Mouse (Mus musculus): ENCODE data around the gene Kdm4b. TPM values are rescaled to one million over a fixed set of nuclear protein-coding genes. Genes with fewer than 3 reads are reported as not detected.

The Kdm4b gene
- total RNA-seq, 1 experiment from 2014 or later: 17.0 TPM

DNA sequence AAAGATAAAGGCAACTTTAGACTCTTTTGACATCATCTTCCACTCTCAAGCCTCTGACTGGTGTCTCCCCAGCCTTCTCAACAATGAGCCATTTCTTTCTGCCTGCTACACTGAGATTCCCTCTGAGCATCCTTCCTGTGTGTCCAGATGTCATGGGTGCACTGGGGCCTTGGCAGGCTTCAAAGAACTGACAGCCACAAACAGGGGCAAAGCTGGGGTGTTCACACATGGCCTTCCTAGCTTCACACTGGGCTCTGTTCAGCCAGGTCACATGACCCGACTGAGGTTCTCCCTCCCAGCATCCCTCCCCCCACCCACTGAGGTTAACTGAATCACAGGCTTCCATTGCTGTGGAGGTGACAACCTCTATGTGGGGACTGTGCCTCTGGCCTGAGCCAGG, 29.7 kb upstream of the Kdm4b start:
- no peak for ATAC-seq (replicated peaks; ENCODE audit: low read depth, poor library complexity, severe bottlenecking)

DNA sequence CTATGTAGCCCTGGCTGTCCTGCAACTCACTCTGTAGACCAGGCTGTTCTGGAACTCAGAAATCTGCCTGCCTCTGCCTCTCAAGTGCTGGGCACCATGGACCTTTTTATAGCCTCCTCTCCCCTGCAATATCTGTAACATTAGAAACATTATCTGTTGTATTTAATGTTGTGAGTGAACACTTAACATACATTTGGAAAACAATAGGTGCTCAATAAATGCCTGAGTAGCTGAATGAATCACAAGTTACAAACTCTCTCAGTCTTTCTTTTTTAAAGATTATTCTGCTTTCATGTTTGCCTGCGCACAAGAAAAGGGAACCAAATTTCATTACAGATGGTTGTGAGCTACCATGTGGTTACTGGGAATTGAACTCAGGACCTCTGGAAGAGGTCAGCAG, 27.6 kb upstream of the Kdm4b start:
- no peak for ATAC-seq (replicated peaks; ENCODE audit: low read depth, poor library complexity, severe bottlenecking)

DNA sequence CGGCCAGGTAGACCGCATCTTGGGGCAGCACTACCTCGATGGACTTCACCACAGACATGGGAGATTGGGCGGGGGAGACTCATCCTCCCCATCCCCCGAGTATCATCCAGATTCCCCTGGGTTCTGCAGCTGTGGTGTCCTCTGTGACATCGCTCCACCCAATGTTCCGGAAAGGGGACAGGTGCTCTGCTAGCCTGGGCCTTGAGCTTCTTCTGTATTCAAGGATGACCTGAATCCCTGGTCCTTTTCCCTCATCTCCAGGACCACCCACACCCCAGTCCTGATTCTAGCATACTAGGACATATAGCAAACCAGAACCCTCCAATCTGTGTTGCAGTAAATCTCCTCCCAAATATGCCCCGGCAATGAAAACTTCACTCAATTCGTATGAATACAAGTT, 25.7 kb upstream of the Kdm4b start, which contains the start of gene Arrdc5:
Arrdc5 (minus strand) TSS at position 101 of the 400 bp plus-strand sequence.
- no peak for ATAC-seq (replicated peaks; ENCODE audit: low read depth, poor library complexity, severe bottlenecking)

DNA sequence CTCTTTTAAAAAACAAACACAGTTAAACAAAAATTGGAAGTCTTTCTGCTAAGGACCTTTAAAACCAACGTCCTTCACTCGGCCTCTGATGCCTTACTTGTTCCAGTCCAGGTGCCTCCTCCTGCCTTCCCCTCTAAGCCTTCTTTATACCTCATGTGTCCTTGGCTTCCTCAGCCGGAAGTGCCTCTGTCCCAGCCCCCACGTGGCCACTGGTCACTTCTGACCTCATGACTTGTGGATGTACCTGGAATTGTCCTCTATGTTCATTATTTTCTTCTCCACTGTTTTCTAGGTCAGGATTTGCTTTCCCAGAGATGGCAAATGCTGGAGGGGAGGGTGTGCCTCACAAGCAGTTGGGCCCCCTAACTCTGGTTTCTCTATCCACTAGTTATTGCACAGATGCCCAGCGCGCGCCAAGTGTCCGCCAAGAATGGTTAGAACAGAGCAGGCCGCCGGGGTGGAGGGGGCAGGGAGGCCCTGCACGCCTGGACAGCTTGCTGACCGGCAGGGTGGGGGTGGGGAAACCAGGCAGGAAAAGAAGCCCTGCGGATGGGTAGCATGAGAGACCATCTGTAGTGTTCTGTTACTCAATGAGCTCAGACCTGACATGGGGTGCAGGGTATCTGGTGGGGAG, 23.4 kb upstream of the Kdm4b start:
- peak; percentile 3 for ATAC-seq (replicated peaks; ENCODE audit: low read depth, poor library complexity, severe bottlenecking)

DNA sequence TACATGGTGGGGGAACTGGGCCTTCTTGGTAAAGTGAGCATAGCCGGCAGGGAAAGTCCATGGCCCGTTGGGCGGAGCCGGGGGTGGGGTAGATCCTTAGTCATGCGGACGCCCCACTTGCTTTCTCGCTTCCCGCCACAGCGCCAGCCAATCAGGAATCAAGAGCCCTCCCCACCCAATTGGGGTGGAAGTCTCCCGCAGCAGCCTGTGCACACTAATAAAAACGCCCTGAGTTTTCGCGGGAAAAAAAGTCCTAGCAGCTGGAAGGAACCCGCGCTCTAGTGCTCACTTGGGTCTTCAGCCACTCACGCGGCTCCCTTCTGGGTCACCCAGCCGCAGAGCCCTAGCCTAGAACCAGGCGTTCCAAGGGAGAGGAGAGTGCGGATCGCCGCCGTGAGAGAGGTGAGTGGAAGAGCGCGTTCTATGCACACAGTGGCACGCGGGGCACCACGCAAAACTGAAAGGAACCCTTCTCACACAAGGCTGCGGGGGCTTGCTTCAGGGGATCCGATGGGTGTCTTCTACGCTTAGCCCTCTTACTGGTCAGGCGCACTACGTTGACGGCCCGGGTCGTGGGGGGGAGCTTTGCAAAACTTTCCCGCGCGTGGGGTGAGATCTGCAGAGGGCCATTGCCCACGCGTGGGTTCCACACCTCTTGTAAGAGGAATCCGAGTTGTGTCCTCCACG, 22.6 kb upstream of the Kdm4b start, which contains the start of gene Uhrf1:
Uhrf1 (plus strand) TSS at position 162 of the 687 bp plus-strand sequence.
- ATAC-seq (replicated peaks; ENCODE audit: low read depth, poor library complexity, severe bottlenecking): peak; percentile 82

DNA sequence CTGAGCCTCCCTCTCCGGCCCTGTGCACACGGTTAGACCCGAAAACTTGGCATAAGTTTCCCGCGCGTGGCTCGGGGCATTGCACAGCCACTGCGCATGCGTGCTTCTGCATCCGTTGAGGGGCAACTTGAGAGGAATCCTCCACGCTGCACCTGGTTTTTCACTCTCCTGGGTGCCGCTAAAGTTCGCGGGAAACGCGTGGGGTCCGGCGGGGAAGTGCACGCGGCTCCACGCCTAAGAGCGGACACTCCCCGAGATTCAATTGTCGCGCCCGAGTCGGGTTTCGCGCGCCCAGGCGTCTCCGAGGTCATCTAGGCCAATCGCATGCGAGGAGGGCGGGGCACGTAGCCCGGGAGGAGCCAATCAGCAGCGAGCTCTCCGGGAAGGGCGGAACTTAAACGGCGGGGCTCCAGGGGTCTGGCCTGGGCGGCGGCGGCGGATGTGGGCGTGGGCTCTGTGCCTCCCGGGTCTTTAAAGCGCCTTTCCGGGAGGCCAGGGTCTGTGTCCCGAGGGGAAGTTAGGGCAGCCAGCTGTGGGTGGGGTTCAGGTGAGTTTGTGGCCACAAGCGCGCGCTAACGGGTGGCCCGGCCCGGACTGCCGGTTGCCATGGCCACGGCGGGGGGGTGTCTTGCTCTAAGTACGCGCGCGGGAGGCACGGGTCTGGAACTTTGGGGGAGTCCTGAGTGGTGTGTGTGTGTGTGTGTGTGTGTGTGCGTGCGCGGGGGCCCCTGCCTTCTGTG, 21.8 kb upstream of the Kdm4b start:
- peak; percentile 86 for ATAC-seq (replicated peaks; ENCODE audit: low read depth, poor library complexity, severe bottlenecking)

DNA sequence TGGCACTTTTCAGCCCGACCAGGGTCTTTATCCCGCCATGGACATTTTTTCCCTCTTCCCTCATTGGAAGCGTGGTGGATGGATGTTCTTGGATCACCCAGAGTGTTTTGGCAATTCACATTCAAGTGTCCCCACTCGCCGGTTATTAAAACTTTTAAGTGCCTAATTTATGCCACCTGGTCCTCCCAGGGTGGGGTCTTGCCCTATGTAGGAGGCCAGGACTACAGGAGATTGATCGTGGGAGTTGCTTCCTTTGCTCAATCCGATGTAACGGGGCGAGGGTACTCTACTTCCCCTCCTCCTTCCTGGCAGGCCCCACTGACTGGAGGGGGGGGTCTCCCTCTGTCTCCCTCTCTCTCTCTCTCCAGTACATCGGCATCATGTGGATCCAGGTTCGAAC, 21.1 kb upstream of the Kdm4b start:
- no peak for ATAC-seq (replicated peaks; ENCODE audit: low read depth, poor library complexity, severe bottlenecking)

DNA sequence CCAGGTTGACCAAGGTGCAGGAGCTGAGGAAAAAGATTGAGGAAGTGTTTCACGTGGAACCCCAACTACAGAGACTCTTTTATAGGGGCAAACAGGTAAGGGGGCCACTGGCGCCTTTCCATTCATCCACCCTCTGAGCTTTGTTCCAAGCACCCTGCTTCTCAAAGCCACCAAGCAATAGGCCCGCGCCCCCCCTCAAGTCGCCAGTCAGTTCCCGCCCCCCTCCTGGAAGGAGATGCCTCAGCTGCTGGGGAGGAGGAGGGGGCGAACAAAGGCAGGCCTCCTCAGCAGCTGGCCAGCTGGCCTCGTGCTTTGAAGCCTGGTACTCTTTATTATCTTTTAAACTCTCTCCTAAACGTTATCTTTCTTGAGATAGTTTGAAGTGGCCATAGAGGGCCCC, 20.7 kb upstream of the Kdm4b start:
- ATAC-seq (replicated peaks; ENCODE audit: low read depth, poor library complexity, severe bottlenecking): no peak

DNA sequence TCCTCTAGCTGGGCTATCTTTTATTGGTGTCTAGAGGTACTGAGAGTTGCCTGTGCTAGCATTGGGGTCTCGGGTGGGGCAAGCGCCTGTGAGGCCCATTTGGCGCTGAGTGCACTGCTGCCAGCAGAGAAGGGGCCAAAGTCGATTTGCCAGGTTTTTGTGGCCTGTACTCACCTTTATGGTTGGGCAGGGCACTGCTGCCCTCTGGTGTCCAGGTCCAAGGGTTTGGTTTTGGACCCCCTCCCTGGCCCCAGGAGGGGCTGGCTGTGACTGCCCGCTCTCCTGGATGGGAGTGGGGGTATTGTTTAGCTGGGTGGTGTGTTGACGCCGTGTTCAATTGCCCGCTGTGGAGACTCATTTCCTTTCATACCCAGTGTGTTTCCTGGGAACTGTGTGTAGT, 20.0 kb upstream of the Kdm4b start:
- ATAC-seq (replicated peaks; ENCODE audit: low read depth, poor library complexity, severe bottlenecking): no peak

DNA sequence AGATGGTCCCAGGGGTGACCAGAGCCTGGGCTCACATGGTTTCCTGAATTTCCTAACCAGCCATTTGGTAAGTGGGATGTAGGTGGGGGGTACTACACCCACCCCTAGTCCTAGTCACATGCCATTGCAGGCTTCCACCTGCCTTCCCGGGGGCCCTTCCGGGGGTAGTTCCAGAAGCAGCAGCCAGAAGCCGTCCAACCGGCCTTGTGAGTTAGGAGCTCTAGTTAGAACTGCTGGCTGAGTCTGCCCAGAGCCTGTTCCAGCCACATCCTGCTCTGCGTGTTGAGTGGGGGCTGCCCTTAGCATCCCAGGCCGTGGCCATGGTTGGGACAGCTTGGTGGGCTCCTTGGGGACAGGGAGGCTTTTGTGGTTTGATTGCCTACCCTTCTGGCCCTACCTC, 17.8 kb upstream of the Kdm4b start:
- ATAC-seq (replicated peaks; ENCODE audit: low read depth, poor library complexity, severe bottlenecking): no peak

DNA sequence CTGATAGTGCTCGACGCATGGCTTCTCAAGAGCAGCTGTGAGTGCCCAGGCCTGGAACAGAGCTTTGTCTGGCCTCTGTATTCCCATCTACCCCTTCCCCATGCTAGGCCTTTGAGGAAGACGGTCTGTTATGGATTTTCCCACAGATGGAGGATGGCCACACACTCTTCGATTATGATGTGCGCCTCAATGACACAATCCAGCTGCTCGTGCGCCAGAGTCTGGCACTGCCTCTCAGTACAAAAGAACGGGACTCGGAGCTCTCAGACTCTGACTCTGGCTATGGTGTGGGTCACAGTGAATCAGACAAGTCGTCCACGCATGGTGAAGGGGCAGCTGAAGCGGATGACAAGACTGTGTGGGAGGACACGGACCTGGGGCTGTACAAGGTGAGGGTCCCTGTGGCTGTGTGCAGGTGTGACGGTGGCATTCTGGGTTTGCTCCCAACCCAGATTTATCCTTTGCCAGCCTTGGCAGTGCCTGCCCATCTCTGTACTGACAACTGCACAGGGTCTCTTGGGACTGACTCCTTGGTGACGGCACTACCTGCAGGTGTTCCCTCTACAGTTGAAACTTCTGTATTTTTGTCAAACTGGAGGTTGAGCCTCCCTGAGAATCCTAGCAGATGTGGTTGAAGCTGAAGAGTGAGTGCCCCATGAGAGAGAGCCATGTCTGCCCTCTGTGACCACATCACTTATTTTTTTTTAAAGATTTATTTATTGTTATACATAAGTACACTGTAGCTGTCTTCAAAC, 16.5 kb upstream of the Kdm4b start:
- ATAC-seq (replicated peaks; ENCODE audit: low read depth, poor library complexity, severe bottlenecking): no peak

DNA sequence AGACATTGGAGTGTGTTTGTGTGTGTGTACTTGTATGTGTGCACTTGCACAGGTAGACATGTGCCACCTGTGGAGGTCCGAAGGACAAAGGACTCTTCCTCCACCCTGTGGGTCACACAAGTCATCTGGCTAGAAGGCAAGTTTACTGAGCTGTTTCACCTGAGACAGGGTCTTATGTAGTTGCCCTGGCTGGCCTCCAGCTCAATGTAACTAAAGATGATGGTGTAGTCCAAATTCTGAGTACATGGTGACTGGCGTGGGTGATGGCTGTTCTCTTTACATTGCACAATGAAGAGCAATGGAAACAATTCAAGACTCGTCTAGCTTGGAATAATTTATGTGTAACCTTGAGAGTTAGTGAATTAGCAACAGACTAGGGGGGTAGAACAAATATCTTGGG, 1.4 kb upstream of the Kdm4b start:
- no peak for ATAC-seq (replicated peaks; ENCODE audit: low read depth, poor library complexity, severe bottlenecking)

DNA sequence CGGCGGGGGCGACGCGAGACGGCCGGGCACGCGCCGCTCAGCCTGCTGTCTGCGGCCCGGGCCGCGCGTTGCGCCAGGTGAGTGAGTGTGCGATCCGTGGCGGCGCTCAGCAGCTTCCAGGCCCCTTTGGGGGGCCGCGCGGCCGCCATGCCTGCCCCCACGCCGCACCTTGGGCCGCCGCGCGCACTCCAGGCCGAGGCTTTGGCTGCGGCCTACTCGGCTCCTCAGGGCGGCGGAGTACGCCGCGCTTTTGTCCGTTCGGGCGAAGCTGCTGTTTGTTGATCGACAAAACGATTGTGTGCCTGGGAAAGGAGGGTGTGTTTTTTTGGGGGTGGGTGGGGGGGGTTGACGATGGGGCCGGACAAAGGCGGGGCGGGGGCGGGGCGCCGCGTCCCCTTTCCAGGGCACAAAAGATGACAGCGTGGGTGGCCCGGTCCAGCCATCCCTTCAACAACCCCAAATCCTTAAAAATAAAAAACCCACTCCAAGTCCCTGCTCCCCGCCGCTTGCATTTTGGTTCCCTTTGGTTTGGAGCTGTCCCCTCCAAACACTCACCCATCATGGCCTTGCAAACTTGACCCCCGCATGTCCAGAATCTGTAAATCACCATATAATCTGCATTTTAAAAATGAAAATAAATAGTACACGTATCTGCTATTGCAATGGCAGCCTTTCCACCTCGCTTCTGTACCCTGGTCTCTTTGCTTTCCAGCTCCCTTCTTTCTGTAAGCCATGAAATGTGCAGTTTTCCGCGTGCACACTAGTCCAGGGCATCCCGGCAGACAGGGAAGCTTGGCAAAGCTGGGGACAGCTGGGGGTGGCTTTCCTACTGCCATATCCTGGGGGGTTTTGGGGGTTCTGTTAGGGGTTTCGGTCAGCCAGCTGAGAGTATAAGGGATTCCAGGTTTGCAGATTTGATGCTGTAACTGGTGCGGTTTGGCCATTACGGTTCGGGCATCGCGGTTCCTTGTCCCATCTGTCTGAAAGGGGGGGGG, 588 bp downstream of the Kdm4b start:
- no peak for ATAC-seq (replicated peaks; ENCODE audit: low read depth, poor library complexity, severe bottlenecking)

DNA sequence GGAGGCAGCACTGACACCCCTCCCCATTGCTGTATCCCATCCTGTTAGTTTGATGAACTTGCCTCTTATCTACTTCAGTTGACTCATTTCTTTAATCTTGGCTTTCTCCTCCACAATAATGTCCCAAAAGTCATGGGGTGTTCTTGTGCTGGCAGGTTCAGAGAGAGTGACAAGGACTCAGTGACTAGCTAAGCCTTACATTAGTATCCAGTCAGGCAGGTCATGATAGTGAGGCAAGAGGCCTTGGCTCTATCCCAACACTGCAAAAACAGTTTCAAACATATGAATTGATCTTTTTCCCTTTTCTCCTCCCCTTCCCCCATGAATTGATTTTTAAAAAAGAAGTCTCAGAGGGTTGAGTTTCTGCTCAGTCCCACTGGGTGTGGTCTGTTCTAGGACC, 3.4 kb downstream of the Kdm4b start:
- no peak for ATAC-seq (replicated peaks; ENCODE audit: low read depth, poor library complexity, severe bottlenecking)

DNA sequence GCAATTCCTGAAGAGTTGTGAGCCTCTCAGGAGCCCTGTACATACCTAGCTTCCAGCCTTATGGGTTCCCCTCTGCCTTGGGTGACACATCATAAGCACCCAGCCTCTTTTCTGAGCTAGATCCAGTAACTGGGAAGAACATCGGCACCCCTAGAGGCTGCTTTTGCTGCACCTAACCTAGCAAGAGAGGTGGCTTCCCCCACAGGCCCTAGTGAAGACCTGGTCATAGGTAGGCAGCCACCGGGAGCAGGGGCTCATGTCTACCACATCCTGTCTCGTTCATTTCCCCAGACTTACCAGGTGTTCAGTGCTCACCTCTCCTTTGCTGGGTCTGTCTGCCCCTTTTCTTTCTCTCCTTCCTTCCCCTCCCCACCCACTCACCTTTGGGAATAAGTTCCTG, 4.5 kb downstream of the Kdm4b start:
- ATAC-seq (replicated peaks; ENCODE audit: low read depth, poor library complexity, severe bottlenecking): no peak

DNA sequence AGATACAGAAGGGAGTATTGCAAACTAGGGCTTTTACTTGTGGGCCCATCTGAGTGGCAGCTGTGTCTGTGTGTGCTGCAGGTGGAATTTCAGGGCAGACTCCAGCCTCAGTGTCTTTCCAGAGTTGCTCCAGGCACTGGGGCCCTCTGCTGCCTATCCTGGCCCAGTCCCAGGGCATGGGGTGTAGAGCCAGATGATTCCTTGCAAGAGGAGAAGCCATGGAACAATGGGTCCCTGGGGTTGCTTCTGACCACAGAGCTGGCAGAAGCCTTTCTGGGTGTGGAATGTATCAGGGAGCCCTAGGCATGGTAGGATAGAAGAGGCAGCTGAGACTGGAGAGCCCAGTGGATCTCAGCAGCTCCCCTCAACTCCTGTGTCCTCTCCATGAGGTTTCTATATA, 5.4 kb downstream of the Kdm4b start:
- ATAC-seq (replicated peaks; ENCODE audit: low read depth, poor library complexity, severe bottlenecking): no peak

DNA sequence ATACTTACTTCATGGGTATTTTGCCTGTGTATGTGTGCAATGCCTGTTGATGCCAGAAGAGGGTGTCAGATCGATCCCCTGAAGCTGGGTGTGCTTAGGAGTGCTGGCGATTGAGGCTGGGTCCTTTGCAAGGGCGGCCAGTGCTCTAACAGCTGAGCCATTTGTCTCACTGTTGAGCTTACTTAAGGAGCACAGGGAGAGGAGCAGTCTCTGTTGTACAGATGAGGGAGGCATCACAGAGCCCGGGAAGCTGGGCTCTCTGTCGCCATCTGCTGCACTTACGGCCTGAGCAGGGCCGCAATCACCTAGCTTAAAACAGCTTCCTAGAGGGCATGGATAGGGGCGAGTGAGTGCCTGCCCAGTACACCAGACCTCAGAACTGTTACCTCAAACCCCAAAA, 7.1 kb downstream of the Kdm4b start:
- no peak for ATAC-seq (replicated peaks; ENCODE audit: low read depth, poor library complexity, severe bottlenecking)

DNA sequence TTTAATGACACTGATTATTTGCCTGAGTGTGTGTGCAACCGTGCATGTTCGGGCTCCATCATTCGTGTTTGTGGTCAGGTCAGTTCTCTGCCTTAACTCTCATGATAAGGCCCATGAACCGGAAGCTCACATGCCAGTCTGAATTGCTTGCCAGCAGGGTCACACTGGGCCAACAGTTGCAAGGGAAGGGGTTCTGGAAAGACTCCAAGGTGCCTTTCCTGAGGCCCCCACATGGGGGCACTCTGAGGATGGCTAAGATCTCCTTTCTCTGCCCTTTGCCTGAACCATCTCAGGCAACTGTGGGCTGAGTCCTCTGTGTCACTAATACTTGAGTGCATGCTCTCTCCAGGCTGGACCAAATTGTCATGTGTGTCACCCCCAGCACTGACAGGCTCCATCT, 11.3 kb downstream of the Kdm4b start:
- ATAC-seq (replicated peaks; ENCODE audit: low read depth, poor library complexity, severe bottlenecking): peak; percentile 78

DNA sequence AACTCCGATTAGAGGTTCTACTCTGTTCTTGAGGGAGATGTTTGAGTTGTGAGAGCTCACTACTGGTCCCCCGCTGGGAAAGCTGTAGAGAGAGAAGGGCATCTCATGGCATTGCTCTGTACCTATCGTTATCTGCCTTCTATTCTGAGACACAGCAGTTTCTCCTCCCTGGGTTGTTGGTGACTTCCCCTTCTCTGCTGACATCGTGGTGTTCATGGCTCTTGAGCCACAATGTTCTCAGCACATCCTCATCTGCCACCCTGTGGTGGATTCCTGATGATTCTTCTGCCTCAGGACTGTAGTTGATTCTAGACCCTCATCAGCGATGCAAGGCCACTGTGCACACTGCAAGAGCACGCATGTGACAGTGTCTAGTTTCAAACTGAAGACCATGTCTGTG, 11.9 kb downstream of the Kdm4b start:
- ATAC-seq (replicated peaks; ENCODE audit: low read depth, poor library complexity, severe bottlenecking): peak; percentile 62

All from common myeloid progenitor, adult 5-6 weeks (primary cell).